Mouse (Mus musculus) thymus, adult 2 months (tissue): ENCODE data around the gene Tsc1. TPM values are rescaled to one million over a fixed set of nuclear protein-coding genes. Genes with fewer than 3 reads are reported as not detected.

Source experiments
- DNase-seq: peaks from one replicate; pipeline ENCODE4 v3.0.0; 2021
- H3K27ac ChIP-seq: fragments of 200-500 bp; 2 replicates; pipeline ENCODE4 v1.5.1; 2012; ENCODE audit warnings: low read length, control low read depth; ENCODE audit not compliant: control insufficient read depth, insufficient read depth
- H3K27me3 ChIP-seq: fragments of 200-500 bp; 2 replicates; pipeline ENCODE4 v1.6.1; 2012; ENCODE audit warnings: mild to moderate bottlenecking, low read length, moderate library complexity, mixed read lengths; ENCODE audit not compliant: control insufficient read depth, insufficient read depth
- H3K36me3 ChIP-seq: fragments of 200-500 bp; 2 replicates; pipeline ENCODE4 v1.6.1; 2012; ENCODE audit warnings: mild to moderate bottlenecking, low read length, moderate library complexity; ENCODE audit not compliant: control insufficient read depth, insufficient read depth
- H3K4me1 ChIP-seq: fragments of 200-500 bp; replicated peaks from 2 replicates; pipeline ENCODE4 v1.6.1; 2012; ENCODE audit warnings: low read length; ENCODE audit not compliant: control insufficient read depth, insufficient read depth
- H3K4me3 ChIP-seq: fragments of 200-500 bp; 2 replicates; pipeline ENCODE4 v1.5.1; 2012; ENCODE audit warnings: mild to moderate bottlenecking, low read length, control low read depth, moderate library complexity; ENCODE audit not compliant: control insufficient read depth, insufficient read depth
- CTCF ChIP-seq: fragments of 200-500 bp; IDR thresholded peaks from 2 replicates; pipeline ENCODE4 v1.5.1; 2012; ENCODE audit warnings: mild to moderate bottlenecking, control low read depth, low read length, moderate library complexity, borderline replicate concordance; ENCODE audit not compliant: control insufficient read depth, poor library complexity, insufficient read depth; ENCODE audit errors: extremely low read depth
- POLR2A ChIP-seq: fragments of 200-500 bp; IDR thresholded peaks from 2 replicates; pipeline ENCODE4 v1.6.1; 2012; ENCODE audit warnings: mild to moderate bottlenecking, low read length, control low read depth, moderate library complexity; ENCODE audit not compliant: control insufficient read depth, poor library complexity, insufficient read depth; ENCODE audit errors: extremely low read depth
- WGBS: fragments of 180-500 bp; shearing (Covaris S2); methylation state at CpG from one replicate; pipeline ENCODE4 v1.1.7; 2018; 5-methylcytosine and 5-hydroxymethylcytosine counted together
- polyA plus RNA-seq: library from polyadenylated mRNA; depleted of rRNA; stranded (reverse); fragments of >200 nt; gene quantifications from 2 replicates; pipeline ENCODE4 v1.2.3, GENCODE M21; 2012

The Tsc1 gene
- polyA plus RNA-seq, 1 experiment: 24.7 TPM

GRCm38 (mm10) chr2:28620522-28620921 lies 20.5 kb upstream of the Tsc1 start:
- no peaks in the 10 kb centered on the region for H3K36me3 ChIP-seq
- no peak overlapping the region for H3K27ac ChIP-seq
- no peak overlapping the region for H3K4me3 ChIP-seq
- 78% methylated on average over 10 of the region's 10 CpGs for WGBS
- peaks cover 5% of the 10 kb centered on the region; the same call in 1 of the 2 replicates for H3K4me1 ChIP-seq
- H3K27me3 ChIP-seq: no peaks in the 10 kb centered on the region; the same call in 1 of the 2 replicates
- TF ChIP-seq CTCF: no peak
- TF ChIP-seq POLR2A: no peak
- DNase-seq: no peak

- no peak overlapping the region for H3K27ac ChIP-seq
- H3K4me3 ChIP-seq: no peak overlapping the region
- H3K27me3 ChIP-seq: no peaks in the 10 kb centered on the region; the same call in 1 of the 2 replicates
- DNase-seq: no peak
- peaks cover 5% of the 10 kb centered on the region; the same call in 1 of the 2 replicates for H3K4me1 ChIP-seq
- no peaks in the 10 kb centered on the region for H3K36me3 ChIP-seq
- TF ChIP-seq POLR2A: no peak
- no peak for TF ChIP-seq CTCF
- 3% methylated on average over 2 of the region's 2 CpGs for WGBS
Observed at GRCm38 (mm10) chr2:28621111-28621510, 19.9 kb upstream of the Tsc1 start.

- H3K27me3 ChIP-seq: no peaks in the 10 kb centered on the region; the same call in 1 of the 2 replicates
- WGBS: 4% methylated on average over 16 of the region's 16 CpGs
- H3K27ac ChIP-seq: no peak within 1 kb of the TSS
- no peaks in the 10 kb centered on the region for H3K36me3 ChIP-seq
- H3K4me3 ChIP-seq: no peak within 1 kb of the TSS
- peaks cover 5% of the 10 kb centered on the region; the same call in 1 of the 2 replicates for H3K4me1 ChIP-seq
- TF ChIP-seq POLR2A (no peak), CTCF (no peak)
- DNase-seq: no peak
Observed at GRCm38 (mm10) chr2:28621664-28622171, 19.3 kb upstream of the Tsc1 start, which contains the start of gene Gfi1b. TSS of gene Gfi1b (minus strand) at chr2:28621982.

GRCm38 (mm10) chr2:28622521-28623124 lies 18.4 kb upstream of the Tsc1 start:
- peak; percentile 40 for DNase-seq
- no peaks in the 10 kb centered on the region; the same call in 1 of the 2 replicates for H3K27me3 ChIP-seq
- peaks cover 5% of the 10 kb centered on the region; the same call in 1 of the 2 replicates for H3K4me1 ChIP-seq
- WGBS: 25% methylated on average over 10 of the region's 10 CpGs
- H3K36me3 ChIP-seq: no peaks in the 10 kb centered on the region
- H3K4me3 ChIP-seq: no peak overlapping the region
- TF ChIP-seq POLR2A (no peak), CTCF (peak; percentile 81; the same call in 1 of the 2 replicates)
- H3K27ac ChIP-seq: no peak overlapping the region

GRCm38 (mm10) chr2:28624870-28625269 lies 16.2 kb upstream of the Tsc1 start:
- no peak for TF ChIP-seq POLR2A
- no peak for TF ChIP-seq CTCF
- Histone ChIP-seq H3K4me3 (no peak overlapping the region), H3K36me3 (no peaks in the 10 kb centered on the region), H3K27me3 (no peaks in the 10 kb centered on the region; the same call in 1 of the 2 replicates), H3K27ac (no peak overlapping the region), H3K4me1 (peaks cover 9% of the 10 kb centered on the region)
- DNase-seq: no peak
- WGBS: 97% methylated on average over 3 of the region's 3 CpGs

- peaks cover 14% of the 10 kb centered on the region for H3K4me1 ChIP-seq
- no peaks in the 10 kb centered on the region for H3K36me3 ChIP-seq
- 90% methylated on average over 3 of the region's 3 CpGs for WGBS
- DNase-seq: no peak
- no peaks in the 10 kb centered on the region; the same call in 1 of the 2 replicates for H3K27me3 ChIP-seq
- H3K27ac ChIP-seq: no peak overlapping the region
- no peak overlapping the region for H3K4me3 ChIP-seq
- TF ChIP-seq POLR2A (no peak), CTCF (no peak)
Observed at GRCm38 (mm10) chr2:28626038-28626437, 15.0 kb upstream of the Tsc1 start.
